Mouse (Mus musculus): ENCODE measurements at regions not wholly inside any gene's neighbourhood (a gene's known extent, or its start where the extent isn't known, plus 50 kb on each side); places are given as distances from the start of the nearest gene placed in this dataset.

DNA sequence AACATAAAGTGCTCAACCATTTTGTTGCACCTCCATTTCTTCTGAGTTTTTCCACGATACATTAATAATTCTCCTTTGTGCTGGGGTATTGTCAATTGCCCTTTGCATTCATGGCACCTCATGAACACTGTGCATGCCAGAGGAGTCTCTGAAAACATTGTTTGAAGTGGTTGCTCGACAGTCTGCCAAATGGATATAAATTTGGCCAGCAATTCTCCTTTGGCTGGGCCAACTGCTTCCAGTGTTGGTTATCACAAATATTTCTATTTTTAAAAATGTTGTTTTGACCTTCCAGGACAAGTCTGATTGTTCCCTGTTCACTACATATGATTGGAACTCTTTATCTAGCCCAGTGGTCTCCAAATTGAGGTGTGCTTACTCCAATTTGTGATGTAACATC, 184.1 kb upstream of the 9630041A04Rik start:
- no peak for DNase-seq (ENCODE audit: extremely low read depth, insufficient read length, low spot score)

DNA sequence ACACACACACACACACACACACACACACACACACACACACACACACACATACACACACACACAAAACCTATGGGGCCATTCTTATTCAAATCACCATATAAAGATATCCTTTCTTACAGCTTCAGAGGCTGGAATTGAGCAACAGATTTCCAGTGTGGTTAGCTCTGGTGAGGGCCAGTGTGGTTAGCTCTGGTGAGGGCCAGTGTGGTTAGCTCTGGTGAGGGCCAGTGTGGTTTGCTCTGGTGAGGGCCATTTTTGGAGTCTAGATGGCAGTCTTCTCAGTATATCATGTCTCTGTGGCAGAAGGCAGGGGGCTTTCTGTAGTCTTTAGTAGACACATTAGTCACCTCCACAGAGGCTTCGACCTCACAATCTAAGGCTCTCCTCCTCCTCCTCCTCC, 191.5 kb upstream of the 9630041A04Rik start:
- DNase-seq (ENCODE audit: extremely low read depth, insufficient read length, low spot score) = no peak

DNA sequence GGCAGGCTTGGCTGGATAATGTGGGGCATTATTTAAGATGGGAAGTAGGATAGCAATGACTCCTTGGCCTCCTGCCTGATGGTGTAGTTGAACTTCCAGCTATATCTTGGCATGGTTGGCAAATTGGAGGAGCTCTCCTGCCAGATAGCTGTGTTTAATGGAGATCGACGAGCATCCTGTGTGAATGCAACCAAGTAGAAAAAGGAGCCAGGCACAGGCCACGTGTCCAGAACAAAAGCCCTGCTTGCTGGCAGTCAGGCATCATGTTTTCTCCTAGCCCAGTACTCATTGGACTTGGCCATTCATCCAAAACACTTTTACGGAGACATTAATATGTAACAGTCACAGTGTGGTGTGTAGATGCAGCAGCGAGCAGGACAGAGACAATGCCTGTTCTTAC, 211.8 kb upstream of the 9630041A04Rik start:
- no peak for DNase-seq (ENCODE audit: extremely low read depth, insufficient read length, low spot score)

DNA sequence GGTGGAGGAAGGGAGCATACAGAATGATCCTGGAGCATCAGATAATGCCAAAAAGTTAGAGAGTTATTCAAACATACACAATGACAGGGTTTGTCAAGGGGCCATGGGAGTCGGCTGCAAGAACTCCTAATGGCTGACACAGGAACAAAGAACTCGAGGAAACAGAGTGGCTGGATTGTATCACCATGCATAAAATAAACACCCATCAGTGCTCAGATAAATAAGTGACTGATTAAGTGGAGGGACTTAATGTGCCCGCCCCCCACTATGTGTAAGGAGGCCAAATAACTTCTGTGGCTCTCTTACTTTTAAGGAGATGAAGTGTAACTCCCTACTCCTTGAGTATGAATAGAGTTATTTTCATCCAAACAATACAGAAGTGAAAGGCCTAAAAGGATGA, 220.1 kb upstream of the 9630041A04Rik start:
- DNase-seq (ENCODE audit: extremely low read depth, insufficient read length, low spot score) = no peak

DNA sequence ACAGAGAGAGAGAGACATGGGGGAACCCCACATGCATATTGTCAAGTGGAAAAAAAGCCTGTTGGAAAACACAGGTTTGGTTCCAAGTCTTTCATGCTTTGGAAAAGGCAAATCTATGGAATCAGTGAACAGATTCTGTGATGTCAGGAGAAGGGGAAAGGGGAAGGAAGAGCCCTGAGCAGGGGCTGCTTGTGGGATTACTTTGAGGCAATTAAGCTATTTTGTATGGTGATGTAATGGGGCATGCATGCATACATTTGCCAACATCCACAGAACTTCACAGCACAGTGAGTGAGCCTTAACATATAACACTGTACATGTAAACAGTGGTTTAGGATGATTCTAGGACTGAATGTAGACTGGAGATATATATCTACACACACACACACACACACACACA, 221.0 kb upstream of the 9630041A04Rik start:
- no peak for DNase-seq (ENCODE audit: extremely low read depth, insufficient read length, low spot score)

DNA sequence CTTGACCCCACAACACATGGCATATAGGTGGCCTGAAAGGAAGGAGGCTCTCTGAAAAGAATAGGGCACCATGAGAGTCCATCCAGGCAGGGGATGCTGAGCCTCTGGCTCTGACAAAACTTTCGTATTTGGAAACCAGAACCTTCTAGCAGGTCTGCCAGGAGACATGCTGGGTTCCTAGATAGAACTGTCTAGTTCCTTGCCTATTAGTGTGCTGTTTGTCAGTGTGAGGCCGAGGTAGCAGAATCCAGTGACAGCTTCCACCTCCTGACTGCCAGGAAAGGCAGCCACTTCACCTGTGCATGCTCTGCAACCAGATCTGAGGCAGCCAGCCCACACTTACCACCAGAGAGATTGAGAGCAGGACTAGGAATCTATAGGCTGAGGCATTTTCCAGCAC, 245.4 kb upstream of the 9630041A04Rik start:
- no peak for DNase-seq (ENCODE audit: extremely low read depth, insufficient read length, low spot score)

DNA sequence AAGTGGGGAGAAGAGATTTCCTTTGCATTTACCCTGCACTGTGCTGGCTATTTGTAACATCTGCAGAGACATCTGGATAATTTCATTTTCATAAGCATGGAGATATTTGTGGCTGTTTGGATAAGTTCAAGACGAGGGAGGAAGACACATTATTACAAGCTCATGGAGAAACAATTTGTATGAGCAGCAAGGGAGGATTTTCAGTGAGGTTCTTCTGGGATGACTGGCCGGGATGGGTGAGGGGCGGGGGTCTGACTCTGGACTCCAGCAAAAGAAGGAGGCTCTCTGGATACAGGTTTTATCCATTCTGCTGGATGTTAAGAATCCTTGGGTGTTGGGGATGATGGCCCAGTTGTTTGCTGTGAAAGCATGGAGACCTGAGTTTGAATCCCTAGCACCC, 246.5 kb upstream of the 9630041A04Rik start:
- DNase-seq (ENCODE audit: extremely low read depth, insufficient read length, low spot score) = no peak

DNA sequence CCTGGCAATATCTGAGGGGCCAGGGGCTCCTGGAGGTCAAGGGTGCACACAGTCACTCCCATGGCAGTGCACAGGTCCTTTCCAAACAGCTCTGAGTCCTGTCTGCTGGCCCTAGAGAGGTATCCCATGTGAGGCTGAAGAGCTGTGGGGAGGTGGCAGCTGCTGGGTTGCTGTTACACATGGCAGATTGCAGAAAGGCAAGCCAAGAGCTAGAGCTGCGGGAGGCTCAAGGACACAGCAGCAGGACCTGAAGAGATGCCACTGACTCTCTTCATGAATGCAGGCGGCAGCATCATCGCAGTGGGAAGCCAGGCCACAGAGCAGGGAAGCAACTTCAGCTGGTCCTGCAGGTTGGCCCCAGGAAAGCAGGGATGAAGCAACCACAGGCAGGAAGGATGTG, 247.7 kb upstream of the 9630041A04Rik start:
- no peak for DNase-seq (ENCODE audit: extremely low read depth, insufficient read length, low spot score)

DNA sequence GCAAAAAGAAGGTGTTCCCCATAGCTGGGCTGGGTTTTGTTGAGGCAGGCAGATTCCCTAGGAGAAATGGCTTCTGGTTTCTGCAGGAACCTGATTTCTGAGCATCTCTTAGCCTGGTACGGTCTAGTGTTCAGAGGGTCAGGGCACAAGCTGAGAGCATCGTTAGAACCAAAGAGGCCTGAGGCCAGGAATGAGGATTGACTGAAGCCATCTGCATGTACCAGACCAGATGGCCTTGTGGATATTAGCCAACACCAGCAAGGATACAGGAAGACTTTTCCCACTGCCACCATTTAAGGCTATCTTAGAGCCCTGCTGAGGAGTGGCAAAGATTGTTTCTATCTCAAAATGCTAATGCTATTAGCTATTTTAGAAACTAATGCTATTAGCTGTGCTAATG, 248.2 kb upstream of the 9630041A04Rik start:
- no peak for DNase-seq (ENCODE audit: extremely low read depth, insufficient read length, low spot score)

DNA sequence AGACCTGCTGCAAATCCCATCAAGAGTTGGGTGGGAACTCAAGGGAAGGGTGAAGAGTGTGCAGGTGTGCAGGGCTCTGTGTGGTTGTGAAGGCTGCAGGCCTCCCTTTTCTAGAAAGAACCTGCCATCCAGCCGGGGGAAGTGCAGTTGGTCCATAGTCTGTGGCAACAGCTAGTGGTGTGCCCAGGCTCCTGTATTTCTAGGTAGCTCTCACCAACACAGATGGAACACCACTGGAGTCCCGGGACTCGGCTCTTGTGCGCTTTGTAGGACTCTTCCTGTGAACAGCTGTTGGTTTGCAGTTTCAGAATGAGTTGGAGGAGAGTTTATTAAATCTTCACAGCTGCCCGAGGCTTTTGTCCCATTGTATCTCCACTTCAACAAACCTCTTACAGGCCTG, 248.7 kb upstream of the 9630041A04Rik start:
- DNase-seq (ENCODE audit: extremely low read depth, insufficient read length, low spot score) = no peak

DNA sequence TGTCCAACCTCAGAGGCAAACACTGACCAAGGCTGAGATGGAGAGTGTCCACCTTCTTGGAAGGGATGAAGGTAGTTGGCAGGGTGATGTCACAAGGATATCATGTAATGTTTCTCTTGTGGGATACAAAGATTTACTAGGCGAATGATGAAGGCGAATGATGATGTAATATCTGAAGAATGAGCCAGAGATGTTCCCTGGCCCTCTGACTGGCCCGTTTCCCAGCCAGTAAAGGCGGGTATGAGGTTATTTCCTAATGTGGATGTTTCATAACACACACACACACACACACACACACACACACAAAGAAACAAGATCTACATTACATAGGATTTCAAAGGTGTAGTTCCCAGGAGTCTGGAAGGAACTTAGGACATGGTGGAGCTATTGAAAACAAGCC, 249.1 kb upstream of the 9630041A04Rik start:
- DNase-seq (ENCODE audit: extremely low read depth, insufficient read length, low spot score) = no peak

DNA sequence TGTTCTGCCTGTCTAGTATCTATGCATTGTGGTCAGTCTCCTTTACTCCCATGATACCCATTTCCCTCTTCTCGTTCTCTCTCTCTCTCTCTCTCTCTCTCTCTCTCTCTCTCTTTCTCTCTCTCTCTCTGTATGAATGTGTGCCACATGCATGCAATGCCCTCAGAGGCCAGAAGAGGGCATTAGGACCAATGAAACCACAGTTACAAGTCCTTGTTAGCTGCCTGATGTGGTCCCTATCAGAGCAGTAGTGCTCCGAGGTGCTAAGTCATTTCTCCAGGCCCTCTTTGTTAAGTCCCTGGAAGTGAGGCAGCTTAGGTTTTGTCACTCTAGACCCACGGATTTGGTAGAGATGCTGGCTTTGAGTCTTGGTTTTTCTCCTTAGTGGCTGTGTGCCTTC, 250.2 kb upstream of the 9630041A04Rik start:
- DNase-seq (ENCODE audit: extremely low read depth, insufficient read length, low spot score) = no peak

DNA sequence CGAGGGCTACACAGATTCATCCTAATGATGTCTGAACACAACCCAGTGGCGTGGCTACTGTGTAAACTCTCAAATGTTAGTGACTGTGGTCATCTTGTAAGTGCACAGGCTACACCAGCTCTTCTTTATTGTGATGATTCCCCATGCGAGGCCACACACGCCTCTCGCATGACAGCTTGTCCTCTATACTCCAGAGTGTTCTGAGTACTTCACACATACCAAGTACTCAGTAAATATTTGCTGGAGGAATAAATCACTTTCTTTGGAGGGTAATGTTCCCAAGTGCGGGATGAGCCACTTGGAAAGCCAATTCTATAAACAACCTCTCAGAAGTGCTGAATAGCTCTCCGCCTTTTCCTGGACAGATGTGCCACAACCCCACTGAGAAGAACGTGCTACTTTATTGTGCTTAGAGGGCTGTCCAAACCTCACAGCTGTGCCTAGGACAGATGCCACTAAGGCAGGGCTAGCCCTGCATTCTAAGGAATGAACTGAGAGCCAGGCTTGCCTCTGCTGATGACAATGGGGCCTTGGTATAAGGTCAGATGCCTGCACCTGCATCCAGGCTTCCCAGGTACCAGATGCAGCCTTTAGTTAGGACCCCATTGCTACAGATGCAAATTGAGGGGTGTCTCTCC, 250.7 kb upstream of the 9630041A04Rik start:
- DNase-seq (ENCODE audit: extremely low read depth, insufficient read length, low spot score) = no peak

DNA sequence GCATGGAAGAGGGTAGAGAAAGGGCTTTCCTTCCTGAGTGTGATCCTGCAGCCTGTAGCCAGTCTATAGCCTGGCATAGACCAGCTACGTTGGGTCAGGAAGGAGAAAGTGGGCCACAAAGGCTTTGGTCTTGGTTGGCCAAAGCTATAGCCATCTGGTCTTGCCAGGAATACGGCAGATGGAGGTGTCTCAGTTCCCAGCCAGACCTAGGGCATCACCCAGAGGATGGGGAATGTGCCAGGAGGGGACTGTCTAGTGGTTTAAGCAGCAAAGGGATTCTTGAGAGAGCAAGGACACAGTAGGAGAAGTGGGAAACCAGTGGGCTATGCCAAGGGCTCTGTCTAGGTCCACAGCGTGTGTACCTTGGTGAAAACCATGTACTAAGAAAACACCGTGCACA, 251.3 kb upstream of the 9630041A04Rik start:
- DNase-seq (ENCODE audit: extremely low read depth, insufficient read length, low spot score) = no peak

DNA sequence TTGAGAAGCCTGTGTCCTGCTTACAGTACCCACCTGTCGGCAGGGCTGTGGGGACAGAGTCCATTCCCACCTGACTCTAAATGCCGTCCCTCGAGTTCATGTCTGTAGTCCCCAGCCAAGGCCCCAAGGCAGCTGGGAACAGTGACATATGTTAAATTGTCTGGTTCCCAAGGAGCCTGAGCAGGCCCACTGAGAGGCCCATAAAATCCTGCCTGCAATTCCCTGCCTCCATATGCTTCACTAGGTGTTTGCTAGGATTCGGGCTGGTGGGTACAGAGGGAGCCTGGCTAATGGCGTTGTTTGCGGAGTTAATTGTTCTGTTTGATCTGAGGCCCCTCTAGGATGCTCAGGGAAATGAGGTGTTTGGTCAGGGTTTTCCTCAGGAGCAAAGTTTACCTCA, 258.8 kb upstream of the 9630041A04Rik start:
- DNase-seq (ENCODE audit: extremely low read depth, insufficient read length, low spot score) = no peak

DNA sequence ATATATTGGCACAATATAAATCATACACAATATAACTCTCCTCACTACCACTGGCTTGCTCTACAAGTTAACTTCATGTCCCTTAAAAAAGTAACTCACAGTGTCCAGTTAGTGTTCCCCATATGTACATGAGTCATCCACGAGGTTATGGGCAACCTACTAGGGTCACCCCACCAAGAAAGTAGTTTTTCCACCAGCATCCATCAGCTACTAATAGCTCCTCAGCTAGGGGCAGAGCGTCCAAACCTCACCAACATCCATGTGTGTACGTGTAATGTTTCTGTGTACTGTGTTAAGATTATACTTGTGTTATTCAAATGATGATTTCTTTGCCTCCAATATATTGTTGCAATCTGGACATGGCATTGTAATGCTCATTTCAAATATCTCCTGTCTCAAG, 264.7 kb upstream of the 9630041A04Rik start:
- DNase-seq (ENCODE audit: extremely low read depth, insufficient read length, low spot score) = no peak

DNA sequence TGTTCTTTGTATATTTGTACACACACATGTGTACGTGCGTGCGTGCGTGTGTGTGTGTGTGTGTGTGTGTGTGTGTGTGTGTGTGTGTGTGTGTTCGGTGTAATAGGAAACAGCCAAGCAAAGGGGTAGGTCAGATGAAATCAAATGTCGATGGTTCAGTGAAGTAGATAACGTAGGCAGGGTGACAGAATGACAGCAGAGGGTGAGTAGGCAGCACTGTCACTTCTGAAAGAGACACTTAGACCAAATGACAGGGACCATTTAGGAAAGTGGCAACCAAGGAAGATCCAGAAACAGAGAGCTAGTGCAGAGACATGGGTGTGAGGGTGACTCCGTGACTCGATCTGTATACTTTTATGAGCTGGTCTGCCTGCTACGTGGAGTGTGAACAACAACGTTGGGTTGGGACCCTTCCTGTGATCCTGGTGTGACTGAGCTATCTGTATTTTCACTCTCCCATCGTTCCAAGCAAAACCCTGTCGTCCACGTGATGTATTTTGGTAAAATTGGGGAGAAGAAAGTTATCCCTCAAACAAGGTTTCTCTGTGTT, 266.5 kb upstream of the 9630041A04Rik start:
- DNase-seq (ENCODE audit: extremely low read depth, insufficient read length, low spot score) = no peak

DNA sequence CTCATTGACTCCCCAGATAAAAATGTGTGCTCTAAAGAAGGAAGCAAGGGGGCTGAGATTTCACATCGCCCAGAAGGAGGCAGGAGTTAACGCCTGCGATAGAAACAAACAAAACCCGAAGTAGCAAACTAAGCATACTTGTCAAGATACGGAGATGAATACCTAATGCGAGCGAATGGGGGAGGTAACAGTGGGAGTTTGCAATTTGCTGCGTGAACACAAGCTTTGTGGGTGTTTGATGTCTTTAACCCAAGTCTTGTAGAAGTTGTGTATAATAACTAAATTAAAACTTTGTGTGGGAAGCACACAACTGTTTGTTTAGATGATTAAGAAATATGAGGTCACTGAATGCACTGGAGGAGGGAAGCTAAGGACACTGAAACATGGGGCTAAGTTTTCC, 269.0 kb upstream of the 9630041A04Rik start:
- no peak for DNase-seq (ENCODE audit: extremely low read depth, insufficient read length, low spot score)

DNA sequence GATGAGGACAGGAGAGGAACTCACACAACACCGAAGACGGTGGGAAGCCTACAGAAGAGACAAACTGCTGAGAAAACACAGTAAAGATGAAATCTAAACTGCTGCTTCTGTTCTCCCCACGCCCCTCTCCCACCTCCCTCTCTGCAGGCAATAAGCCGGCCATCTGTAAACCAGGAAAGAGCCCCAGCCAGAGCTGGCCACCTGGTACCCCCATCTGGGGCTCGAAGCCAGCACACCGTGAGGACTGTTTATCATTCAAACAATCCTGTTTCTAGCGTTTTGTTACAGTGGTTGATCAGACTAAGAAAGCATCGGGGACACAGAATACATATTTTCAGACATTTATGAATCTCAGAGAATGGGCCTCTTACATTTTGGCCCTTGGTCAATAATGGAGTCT, 270.0 kb upstream of the 9630041A04Rik start:
- no peak for DNase-seq (ENCODE audit: extremely low read depth, insufficient read length, low spot score)

DNA sequence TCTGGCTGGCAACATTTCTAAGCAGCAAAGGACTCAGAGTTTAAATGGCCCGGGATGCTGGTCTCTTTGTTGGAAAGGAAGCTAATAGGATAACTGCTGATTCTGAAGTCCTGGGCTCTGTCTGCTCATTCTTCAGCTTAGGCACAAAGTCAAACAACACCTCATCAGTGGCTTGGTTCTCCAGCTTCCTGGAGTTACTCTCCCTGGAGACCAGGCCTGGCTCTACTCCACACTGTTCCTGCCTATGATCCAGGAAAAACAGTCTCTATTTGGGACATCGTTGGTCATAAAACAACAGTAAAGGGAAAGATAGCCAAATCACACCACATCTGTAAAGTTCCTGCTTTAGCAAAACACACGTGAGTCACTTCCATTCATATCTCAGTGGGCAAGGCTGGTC, 271.3 kb upstream of the 9630041A04Rik start:
- no peak for DNase-seq (ENCODE audit: extremely low read depth, insufficient read length, low spot score)

DNA sequence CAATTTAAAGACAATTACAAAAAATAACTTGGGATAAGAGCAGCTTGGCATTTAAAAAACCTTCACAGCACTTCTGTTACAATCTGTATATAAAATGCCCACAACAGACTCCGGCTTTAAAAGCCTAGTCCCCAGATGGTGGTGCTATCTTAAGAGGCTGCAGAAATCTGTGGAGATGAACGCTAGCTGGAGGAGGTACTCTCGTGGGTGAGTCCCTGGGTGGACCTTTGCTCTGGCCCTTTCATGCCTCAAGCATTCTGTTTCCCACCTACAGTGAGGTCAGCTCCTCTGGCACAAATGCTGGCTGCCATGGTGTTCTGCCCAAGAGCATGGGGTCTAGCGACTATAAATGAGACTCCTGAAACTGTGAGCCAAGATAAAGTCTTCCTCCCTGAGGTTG, 280.6 kb upstream of the 9630041A04Rik start:
- DNase-seq (ENCODE audit: extremely low read depth, insufficient read length, low spot score) = no peak

DNA sequence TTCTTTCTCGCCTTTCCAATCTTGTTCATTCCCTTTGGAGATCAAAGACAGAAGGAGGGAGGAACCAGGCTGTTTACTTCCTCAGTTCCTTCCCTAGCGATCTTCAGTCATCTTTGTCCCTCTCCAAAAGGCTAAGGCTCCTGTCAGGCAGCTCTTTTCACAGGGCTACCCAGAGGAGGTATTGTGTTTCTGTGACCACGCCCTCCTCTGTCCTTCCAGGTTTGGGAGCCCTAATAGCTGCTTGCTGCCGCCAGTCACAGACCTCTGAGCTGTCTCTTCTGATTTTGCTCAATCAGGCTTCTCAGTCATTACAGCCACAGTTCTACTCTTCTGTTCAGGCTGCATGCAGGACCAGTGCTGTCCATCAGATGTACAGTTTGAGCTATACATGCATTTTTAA, 290.9 kb upstream of the 9630041A04Rik start:
- DNase-seq (ENCODE audit: extremely low read depth, insufficient read length, low spot score) = no peak

DNA sequence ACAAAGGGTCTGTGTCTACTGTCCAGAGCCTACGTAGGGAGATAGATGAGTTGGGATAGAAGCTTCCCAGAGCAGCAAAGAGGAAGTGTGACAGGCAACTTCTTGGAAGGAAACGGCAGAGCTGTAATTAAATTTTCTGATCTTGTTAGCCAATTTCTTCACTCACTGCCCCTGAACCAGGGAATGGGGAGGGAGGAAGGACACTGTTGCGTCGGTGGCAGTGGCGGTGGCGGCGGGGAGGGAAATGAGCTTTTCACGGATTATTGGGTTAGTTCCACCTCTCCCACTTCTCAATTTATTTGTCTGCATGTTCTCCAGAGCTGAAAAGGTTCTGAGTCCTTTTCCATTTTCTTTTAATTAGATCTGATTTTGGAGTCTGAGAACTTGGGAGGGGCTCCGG, 298.4 kb upstream of the 9630041A04Rik start:
- DNase-seq (ENCODE audit: extremely low read depth, insufficient read length, low spot score) = no peak
